Mouse (Mus musculus): ENCODE measurements around the gene Adamts14. TPM values are rescaled to one million over a fixed set of nuclear protein-coding genes. Genes with fewer than 3 reads are reported as not detected.

Adamts14 gene
- total RNA-seq (2021) = 1 to 10 TPM; 1.8 TPM

DNA sequence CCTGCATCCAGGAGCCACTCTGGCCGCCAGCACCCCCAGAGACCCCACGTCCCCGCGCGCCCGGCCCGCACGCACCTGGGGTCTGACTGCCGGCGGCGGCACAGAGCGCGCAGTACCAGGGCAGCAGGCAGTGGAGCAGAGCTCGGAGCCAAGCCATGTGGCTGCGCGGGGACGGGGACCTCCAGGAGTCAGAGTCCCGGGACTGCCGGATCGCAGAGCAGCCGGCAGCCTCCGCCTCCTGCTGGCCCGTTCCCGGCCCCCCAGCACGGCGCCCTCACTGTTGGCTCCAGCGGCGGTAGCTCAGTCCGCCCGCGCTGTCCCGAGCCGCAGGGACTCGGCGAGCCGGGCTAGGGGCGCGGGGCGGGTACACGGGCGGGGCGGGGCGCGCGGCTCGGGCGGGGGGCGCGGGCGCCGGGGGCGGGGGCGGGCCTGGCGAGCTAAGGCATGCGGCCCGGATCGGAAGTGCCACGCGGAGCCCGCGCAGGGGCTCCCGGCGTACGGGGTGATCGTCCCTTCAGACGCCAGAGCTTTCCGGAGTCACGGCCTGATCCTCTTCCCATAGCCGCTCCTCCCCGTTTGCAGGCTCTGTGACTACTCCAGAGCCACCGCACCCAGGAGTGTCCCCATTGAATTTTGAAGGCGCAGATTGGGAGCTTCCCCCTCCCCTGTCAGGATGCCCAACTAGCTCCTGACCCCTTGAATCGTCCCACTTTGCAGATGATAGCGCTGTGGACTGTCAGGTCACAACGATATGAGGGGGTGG is at the start of gene Adamts14:
TSS of gene Adamts14 (minus strand) at position 358 of the 763 bp plus-strand sequence.
- DNase-seq = no peak

DNA sequence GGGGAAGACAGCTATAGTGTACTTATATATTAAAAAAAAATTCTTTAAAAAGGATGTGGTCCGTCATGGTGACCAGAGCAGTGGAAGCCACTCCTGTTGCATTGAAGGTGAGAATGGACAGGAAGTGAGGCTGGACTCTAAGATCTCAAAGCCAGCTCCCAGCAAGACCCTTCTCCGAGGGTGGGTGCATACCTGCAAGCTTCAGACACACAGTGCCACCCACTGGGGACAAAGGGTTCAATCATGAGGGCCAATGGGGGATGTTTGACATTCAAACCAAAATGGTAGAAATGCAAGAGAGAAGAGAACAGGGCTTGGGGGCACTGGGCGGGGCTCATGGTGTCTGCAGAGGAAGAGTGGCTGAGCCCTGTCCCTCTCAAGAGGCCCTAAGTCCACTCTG is 45.3 kb upstream of the Adamts14 start:
- DNase-seq = no peak

DNA sequence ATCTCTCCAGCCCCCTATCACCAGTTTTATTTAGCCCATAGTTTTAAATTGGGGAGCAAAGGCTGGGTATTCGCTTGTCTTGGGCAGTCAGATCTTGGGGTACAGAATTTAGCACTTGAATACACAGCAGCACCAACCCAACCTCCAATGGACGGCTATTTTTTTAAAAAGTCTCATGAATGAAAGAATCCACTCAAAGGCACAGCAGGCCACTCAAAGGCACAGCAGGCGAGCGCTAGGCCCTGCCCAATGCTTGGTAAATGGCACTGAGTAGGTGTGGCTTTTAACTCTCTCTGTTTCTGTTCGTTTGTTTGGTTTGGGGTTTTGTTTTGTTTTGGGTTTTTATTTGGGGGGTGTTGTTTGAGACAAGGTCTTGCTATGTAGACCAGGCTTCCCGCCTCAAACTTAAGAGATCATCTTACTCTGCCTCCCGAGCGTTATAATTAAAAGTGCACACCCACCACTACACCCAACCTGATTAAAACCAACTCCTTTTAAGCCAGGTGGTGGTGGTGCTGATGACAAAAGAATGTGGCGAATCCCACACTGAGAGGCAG is 42.2 kb upstream of the Adamts14 start:
- no peak for DNase-seq

DNA sequence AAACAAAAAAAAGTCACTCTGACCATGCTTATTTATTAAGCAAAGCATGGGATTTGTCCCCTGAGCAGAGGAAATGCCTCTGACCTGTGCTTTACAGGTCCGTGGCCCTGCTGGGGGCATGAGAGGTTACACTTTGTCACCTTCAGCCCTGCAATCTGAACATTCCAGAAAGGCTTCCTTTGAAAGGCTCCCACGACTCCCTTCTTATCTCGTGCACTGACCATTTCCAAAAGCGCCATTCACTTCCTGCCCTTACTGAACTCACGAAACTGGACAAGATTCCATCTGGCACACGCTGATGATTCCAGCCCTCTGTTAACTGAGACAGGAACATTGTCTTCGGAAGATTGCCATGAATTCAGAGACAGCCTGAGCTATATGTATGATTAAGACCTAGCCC is 40.5 kb upstream of the Adamts14 start:
- DNase-seq = no peak

DNA sequence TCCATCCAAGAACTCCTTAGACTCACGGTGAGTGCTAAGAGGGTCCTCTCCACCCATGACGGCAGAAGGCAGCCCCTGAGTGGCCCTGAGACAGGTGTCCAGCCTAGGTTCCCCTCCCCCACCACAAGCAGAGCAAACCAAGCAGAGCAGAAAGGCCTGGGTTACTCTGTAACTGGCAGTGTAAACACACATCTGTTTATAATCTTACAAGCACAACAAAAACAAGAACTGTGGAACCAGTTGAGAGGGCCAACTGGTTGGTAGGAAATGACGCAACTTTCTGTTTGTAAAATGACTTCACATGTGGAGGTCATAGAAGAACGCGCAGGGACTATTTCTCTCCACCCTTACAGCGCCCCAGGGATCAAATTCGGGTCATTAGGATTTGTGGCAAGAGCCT is 39.5 kb upstream of the Adamts14 start:
- DNase-seq = no peak

DNA sequence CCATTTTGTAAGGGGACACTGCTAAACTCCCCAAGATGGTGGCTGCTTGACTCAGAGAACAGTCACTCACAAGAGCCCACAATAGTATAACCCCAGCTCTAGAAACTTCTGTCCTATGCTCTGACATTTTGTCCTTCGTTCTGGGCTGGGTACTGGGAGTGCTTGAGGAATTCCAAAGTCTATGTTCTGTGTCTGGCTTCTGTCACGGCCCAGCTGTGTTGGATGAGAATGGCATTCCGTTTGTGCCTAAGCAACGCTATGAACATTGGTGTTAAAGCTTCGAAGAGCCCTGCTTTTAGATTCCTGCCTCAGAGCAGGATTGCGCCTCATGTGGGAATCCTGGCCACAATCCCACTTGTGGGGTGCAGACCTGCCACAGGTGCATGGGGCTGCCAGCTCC is 38.9 kb upstream of the Adamts14 start:
- no peak for DNase-seq

DNA sequence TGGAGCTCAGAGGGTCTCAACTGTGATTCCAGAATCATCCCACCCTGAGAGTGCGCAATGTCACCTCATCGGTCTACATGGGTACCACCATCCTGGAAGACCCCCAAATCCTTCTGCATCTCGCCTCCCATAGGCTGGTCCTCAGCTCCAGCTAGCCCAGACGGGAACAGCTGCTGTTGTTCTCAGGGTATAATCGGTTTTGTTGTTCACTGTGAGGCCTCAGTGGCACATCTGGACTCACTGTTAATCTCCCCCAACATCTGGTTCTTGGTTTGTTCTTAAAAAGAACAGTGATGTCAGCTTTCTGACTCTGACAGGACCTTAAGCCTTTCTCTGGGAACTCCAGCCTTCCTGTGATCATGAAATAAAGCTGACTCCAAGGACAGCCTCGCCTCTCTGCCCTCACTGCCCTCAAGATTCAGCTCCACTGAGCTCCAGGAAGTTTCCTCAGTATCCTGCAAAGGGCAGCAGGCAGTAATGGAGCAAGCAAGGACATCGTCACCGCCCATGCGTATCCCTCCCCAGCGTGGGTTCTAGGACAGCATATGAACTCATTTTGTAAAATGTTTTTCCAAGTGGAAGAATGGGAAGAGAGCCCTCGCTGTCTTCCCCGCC is 35.6 kb upstream of the Adamts14 start:
- DNase-seq = no peak

DNA sequence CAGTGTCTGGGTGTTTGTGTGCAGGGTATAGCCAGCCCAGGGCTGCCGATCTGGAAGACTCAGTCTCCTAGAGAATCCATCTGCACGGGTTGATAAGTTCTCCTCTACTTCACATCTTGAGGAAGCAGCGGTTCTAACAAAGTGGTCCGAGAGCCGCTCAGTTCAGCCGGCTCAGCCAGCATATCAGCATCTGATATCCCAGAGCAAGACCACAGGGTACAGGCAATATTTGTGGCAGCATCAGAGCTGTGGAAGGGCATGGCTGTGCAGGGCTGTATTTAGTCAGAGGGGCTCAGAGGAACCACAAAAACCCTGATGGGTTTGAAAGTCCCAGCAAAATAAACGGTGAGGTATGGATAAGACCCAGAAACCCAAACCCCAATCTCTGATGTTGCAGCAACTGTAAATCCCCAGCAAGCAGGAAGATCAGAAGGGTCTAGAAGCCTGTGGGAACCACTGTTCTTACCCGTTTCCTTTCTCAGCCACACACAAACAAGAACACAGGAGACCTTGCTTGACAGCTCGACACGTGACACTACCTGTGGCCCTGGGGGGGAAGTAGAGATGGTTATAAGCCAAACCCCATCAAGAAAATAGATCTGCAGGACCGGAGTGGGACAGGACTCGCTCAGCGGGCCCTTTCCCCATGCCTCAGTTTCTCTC is 32.8 kb upstream of the Adamts14 start:
- DNase-seq = no peak

DNA sequence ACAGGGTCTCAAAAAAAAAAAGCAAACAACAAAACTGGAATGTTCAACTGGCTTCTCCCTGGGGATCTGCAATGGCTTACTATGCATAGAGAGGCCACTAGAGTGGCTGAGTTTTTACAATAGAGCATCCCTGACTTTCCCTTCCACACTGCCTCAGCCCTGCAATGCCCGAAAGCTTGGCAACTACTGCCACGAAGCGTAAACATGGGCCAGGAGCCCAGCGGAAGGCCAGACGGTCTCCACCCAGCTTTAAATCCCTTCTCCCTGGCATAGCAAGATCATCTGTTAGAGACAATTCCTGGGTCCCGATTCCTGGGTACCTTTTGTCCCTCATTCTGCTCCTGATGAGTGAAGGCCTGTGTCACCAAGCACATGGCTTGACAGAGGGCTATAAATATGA is 30.8 kb upstream of the Adamts14 start:
- DNase-seq = no peak

DNA sequence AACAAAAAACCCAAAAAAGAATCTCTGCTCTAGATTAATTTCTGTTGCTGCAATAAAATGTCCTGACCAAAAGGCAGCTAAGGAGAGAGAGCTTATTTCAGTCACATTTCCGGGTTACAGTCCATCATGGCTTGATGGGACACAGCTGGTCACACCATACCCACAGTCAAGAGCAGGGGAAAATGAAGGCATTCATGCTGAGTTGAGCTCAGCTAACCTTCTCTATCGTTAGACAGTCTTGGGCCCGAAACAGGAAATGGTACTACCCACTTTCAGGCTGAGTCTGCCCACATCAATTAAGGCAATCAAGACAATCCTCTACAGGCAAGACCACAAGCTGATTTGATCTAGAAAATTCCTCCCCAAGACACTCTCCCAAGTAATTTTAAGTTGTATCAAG is 27.8 kb upstream of the Adamts14 start:
- DNase-seq = no peak

DNA sequence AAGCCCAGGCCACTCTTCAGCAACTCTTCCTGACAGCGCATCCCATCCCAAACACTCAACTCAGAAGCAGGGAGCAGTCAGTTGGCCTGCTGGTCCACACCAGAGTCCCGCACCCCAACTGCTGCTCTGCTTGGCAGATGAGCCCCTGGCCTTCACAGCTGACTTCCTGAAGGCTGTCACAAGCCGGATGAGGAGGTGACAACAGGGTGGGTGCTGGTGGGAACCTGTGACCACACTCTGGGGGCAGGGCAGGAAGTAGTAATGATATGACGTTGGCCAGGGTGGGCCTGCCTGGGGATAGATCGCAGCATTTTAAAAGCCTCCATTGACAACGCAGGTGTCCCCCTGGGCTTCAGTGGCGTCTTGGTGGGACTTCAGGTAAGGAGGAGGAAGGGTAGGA is 24.2 kb upstream of the Adamts14 start, which contains the start of gene Prf1:
TSS of gene Prf1 (plus strand) at position 357 of the 400 bp plus-strand sequence.
- no peak for DNase-seq

DNA sequence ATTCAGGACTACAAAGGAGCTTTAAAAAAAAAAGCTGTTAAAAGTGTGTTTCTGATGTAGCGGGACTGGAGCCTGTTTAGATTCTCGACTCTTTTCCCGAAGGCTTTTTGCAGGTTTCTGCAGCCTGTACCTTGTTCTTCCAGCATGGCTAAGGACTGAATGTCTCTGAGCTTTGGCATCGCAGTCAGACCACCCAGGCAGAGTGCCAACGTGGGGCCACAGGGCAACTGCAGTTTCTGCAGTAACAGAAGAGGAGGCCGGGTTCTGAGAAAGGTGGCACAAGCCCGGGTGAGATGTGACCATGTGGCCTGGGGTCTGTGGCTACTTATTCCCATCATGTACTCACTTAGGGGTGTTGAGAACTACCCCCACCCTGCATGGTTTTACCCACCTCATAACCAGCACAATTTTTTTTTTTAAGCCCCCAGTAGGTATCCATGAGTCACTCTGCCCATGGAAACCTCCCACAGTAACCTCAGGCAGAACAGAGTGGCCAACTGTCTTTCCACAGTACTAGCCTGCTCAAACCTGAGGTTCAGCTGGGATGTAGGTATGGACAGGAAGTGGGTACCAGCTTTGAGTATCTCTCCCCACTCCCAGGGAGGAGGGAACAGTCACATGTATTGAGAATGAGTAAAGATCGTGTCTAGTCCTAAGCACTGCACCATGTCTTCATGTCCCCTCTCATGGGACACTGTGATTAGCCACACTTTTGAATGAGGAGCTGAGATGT is 23.6 kb upstream of the Adamts14 start:
- DNase-seq = no peak

DNA sequence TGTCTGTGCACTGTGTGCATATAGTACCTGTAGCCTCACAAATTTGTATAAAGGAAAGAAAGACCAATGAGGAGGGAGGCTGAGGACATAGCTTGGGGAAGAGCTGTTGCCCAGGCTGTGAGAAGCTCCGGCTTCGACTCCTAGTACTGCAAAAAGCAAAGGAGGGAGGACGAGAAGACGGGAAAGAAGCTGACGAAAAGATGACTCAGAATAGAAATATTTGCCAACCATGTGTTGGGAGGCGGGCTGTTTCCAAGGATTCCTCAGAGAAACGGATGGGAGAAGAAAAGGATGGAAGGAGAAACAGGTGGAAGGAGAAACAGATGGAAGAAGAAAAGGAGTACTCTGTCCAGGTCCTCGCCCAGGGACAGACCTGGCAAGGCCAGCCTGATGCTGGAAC is 21.0 kb upstream of the Adamts14 start:
- no peak for DNase-seq

DNA sequence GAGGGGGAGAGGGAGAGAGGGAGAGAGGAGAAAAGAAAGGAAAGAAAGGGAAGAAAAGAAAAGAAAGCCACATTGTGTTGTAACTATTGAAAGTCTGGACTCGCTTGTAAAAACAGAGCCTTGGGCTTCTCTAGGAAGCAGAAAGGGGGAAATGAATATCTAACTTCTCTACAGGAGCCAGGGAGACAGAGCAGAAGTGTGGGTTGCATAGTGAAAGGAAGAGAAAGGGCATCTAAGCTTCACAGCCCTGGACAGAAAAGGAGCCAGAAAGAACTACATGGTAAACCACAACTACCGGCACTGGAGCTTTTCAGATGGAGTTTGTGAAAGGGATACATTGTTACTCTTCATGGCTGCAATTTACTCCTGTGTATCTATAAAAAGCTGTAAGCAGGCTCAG is 17.2 kb upstream of the Adamts14 start:
- no peak for DNase-seq

DNA sequence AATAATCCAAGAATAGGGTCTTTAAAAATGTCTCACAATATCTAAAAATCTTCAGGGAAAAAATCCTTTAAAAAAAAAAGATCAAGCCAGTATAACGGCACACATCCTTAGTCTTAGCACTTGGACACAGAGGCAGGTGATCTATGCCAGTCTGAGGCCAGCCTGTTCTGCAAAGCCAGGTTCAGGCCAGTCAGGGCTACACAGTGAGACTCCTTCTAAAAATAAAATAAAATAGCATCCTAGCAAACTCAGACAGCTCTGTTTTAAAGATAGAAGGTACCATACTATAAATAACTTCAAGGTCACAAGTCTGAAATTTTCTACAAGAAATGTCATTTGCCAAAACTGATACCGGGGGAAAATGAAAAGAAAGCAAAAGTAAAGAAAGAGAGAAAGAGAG is 16.8 kb upstream of the Adamts14 start:
- no peak for DNase-seq

DNA sequence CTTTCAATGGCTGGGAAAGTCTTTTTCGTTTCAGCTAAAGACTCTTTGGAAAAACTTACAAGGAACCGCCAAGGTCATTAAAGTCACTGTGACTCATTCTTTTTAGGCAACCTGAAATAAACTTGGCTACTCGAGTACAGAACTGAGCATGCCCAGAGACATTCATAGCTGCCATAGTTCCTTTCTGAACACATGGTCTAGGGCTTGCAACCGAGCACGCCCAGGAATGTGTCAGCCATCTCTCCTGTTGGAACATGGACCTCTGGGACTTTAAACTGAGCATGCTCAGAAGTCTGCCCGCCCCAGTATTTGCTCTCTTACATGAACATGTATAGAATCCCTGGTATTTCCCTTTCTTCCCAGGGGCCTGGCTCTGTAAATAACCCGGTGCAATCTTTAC is 13.0 kb upstream of the Adamts14 start:
- DNase-seq = no peak

DNA sequence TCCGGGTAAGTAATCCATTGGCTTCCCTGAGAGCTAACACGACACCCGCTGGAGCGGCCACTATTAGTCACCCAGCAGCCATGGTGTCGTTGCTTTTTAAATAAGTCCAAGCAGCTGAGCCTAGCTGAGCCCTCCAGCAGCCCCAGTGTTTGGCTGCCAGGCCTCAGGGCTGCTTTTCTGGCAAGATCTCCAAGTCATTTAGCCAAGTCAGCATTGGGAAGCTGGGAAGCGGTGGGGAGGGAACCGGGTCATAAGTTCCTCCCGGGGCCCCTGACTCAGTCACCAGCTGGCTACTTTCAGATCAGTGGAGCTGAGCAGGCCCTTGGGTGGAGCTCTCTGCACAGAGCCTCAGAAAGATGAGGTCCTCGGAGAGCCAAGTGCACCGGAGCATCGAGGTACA is 12.0 kb upstream of the Adamts14 start:
- DNase-seq = no peak

DNA sequence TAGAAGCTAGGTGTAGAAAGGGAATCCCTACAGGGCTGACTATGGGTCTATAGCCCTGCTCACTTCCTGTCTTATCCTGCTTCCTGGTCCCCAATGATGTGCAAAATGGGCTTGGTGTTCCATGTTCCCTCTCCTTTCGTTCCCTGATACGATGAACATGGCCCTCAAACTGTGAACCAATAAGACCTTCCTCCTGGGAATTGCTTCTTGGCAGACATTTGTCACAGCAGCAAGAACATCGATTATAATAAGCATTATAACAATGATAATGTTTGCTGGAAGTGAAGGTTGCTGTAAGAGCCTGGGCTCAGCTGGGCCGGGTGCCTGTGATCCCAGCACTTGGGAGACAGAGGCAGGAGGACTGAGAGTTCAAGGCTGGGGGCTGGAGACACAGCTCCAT is 11.1 kb upstream of the Adamts14 start:
- DNase-seq = no peak

DNA sequence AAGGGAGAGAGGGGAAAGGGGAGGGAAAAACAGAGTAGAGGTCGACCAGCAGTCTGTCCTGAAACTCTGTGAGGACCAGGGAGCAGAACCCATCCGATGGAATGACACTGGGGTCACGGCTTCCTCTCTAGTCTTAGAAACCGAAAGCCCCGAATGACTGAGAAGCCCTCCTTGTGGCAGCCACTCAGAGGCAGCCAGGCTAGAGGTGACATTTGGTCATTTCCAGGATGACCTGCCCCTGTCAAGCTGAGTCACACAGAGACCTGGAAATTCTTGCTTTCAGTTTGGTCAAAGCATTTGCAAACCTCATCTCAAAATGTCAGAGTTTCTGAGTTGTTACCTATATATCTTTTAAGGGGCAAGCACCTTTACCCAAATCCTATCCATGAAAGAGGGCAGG is 7.9 kb upstream of the Adamts14 start:
- DNase-seq = no peak

DNA sequence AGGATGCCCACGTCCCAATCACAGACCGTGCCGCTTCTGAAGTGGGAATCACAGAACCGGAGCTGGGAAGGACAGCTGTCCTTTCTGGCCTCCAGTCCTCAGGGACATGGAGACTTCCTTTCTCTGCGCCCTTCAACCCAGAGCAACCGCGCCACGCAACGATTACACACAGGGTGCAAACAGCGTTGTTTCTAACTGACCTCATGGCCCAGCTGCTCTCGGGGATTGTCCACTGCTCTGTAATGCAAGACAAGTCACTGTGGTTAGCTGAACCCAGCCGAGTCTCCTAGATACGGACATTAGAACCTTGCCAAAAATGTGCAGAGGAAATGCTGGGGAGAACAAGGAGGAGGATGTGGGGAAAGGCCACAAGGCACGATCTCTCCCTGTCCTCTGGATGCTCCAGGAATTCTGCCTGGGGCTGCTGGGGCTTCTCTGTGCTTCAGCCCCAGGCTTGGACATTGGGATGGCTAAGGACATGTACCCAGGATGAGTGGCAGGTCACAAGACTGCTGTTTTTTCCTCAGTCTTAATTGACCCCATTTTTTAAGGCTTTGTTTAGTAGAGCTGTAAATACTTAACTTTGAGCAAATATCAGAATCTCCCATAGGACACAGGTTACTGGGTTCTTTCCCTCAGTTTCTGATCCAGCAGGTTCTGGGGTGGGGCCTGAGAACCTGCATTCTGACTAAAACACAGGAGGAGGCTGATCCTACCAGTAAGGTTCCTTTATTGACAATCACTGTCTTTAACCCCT is 4.9 kb upstream of the Adamts14 start:
- DNase-seq = no peak

DNA sequence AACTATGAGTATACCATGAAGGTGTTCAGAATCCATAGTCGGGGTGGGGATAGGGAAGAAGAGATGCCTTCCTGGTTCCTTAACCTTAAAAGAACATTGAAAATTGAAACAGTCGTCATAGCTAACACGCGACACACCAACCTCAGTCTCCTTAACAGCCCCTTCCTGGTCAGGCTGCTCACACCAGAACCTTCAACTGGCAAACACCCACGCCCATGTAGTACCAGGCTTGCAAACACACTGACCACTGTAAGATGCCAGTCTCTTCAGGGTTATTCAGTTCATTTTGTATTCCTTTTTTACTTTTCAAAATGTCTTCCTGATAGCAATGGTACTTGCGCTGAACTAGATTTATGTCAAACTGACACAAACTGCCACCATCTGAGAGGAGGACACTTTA is 3.8 kb upstream of the Adamts14 start:
- DNase-seq = no peak

DNA sequence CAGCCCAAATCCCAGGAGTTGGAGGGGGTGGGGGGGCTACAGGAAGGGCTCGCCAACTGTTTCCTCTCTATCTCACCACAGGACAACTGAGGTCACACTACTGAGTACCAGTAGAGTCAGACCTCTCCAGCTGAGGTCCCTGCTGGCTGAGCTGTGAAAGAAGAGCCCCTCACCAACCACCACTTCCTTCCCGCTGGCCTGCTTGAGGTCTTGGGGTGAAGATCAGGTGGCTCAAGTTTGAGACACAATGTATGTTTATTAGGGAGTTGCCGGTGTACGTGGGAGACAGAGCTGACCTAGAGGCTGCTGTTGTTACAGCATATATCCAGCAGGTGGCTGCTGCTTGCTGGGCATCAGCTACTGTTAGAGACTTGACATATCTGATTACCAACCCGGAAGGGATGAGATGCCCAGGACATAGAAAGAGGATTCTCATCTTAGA is 2.5 kb upstream of the Adamts14 start:
- DNase-seq = no peak

All from layer of hippocampus, postnatal 36 days (tissue).